Mouse (Mus musculus) adrenal gland, adult 2 months (tissue): ENCODE data around the gene Adam1a. TPM values are rescaled to one million over a fixed set of nuclear protein-coding genes. Genes with fewer than 3 reads are reported as not detected.

Experiments used
- DNase-seq: peaks from one replicate; pipeline ENCODE4 v3.0.0; 2021
- long read RNA-seq: library from polyadenylated mRNA; stranded (forward); transcript quantifications from one replicate; pipeline ENCODE4 v2.0.0, GENCODE M21; 2021
- polyA plus RNA-seq: library from polyadenylated mRNA; depleted of rRNA; stranded (reverse); fragments of >200 nt; gene quantifications from 2 replicates; pipeline ENCODE4 v1.2.3, GENCODE M21; 2012; rRNA removed
- total RNA-seq, 2 experiments: library from RNA; stranded (reverse); gene quantifications; 2 replicates each; pipeline ENCODE4 v1.2.3; 2021

Gene Adam1a
- total RNA-seq = 1 to 10 TPM; 3.5 to 4.2 TPM
- polyA plus RNA-seq = 4.6 TPM in 2 replicates
- long read RNA-seq, partial matches to known transcripts = 0 of 1 reads
- long read RNA-seq, other reads (novel, unspliced or antisense) = 1 of 1 reads

DNA sequence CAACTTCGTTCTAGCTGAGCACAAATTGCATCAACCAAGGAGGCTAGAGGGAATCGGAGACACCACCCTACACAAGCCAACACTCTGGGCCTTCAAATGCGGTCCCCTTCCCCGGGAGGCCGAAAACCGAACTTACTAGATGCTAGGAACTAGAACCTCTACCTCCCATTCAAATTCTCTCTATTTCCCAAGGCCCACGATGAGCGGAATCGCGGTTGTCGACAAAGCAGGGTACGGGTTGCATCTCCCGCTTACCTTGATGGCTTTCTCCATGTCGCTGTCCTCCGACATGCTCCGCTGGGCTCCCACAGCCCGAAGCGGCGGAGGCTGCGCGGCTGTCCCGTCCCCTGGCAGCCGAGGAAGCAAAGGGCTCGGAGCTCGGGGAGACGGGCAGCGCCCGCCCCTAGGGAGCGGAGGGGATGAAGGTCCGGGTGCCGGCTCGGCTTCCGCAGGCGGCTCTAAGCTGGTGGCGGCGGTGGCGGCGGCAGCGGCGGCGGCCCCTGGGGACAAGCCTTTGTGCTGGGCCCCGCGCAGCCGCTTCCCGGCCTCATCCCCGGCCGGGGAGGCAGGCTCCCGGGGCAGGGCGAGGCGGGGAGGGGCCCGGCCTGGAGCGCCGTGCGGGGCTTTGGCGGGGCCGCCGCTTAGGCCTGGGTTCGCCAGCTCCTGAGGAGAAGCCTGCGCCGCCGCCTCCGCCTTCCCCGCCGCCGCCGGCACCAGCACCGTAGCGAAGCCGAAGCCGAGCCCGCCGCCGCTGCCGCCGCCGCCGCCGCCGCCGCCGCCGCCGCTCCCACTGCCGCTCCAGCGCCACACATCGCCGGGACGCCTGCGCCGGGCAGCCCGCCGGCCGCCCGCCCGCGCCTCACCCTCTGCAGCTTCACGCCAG, at the start of gene Adam1a, which contains the start of gene Gm42878:
Gene Adam1a, minus strand, starts transcription at position 573 of the 883 bp plus-strand sequence.
Gene Gm42878, minus strand, starts transcription at position 573 of the 883 bp plus-strand sequence.
- DNase-seq = peak; percentile 69

DNA sequence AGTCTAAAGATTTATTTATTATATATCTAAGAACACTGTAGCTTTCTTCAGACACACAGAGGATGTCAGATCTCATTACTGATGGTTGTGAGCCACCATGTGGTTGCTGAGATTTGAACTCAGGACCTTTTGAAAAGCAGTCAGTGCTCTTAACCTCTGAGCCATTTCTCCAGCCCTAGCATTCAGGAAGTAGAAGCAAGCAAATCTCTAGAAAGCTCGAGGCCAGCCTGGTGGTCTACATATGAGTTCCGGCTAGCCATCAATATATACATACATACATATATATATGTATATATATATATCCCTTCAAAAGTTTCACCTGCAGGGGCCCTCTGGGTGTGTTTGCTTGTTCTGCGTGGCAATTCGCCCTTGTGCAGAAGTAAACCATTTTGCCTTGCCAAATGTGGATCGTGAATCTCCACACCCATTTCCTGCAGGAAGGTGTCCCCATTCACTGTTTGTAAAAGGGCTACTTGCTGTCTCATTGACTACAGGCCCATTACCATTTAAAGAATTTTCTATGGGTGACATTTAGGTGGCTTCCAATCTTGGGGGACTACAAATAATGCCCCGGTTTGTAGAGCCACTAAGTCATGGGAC, 49.5 kb upstream of the Adam1a start:
- no peak for DNase-seq

DNA sequence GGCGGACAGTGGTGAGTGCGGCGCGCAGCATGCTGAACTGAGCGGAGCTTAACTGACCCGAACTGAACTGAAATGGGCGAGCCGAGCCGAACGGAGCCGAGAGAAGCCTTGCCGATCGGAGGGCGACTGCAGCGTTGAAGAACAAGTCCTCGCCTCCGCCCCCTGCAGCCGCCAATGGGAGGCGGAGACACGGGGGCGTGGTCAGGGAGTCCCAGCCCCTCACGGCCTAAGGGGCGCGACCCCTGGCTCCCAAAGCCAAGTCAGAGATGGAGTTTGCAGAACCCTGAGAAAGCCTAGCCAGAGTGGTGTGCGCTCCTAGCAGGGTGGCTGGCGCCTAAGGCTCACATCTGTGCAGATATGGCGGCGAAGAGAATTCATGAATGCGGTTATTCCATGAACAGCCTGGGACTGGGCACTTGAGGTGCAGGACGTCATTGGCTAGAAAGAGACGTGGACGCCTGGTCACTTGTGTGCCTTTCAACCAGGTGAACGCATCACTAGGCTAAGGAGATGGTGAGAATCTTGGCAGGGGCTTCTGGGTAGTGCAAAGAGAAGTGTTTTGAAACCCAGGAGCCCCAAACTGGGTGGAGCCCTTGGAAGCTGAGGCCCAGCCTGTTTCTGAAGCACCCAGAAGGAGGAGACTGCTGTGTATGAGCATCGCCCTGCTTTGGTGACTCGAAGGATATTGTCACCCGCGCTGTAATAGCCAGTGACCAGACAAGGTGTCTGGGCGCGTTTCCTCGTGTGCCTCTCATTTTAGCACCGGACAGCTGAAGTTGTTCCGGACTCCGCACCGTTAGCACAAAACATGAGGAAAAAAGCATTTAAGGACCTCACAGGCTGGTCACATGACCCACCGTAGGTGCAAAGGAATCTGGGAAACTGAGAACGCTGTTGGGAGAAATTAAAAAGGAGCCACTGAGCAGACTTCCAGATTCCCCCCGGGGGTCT, 48.4 kb upstream of the Adam1a start, which contains the start of gene Aldh2:
Gene Aldh2, minus strand, starts transcription at position 374 of the 951 bp plus-strand sequence.
- DNase-seq = peak; percentile 94

DNA sequence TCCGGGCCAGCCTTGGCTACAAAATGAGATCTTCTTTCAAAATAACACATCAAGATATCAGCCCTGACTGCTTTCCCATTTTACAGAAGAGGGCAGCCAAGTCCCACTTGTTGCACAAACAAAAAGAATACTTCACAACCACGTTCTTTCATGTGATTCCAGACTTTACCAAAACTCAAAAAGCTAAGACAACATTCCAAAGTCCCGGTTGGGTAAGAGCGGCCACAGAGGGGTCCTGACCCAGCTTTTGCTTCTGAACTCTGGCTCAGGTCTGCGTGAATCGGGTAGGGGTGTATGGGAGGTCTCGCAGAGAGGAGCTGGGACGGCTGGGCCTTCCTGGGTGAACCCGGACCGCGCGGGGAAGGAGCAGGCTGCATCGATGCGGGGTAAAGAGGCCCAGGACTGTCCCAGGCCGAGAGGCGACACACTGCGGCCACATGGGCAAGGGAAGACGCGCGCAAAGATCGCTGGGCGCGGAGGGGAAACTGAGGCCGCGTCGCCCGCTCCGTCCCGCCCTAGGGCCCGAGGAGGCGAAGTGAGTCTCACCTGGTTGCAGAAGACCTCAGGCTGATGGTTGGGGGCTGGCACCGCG, 47.6 kb upstream of the Adam1a start:
- no peak for DNase-seq

DNA sequence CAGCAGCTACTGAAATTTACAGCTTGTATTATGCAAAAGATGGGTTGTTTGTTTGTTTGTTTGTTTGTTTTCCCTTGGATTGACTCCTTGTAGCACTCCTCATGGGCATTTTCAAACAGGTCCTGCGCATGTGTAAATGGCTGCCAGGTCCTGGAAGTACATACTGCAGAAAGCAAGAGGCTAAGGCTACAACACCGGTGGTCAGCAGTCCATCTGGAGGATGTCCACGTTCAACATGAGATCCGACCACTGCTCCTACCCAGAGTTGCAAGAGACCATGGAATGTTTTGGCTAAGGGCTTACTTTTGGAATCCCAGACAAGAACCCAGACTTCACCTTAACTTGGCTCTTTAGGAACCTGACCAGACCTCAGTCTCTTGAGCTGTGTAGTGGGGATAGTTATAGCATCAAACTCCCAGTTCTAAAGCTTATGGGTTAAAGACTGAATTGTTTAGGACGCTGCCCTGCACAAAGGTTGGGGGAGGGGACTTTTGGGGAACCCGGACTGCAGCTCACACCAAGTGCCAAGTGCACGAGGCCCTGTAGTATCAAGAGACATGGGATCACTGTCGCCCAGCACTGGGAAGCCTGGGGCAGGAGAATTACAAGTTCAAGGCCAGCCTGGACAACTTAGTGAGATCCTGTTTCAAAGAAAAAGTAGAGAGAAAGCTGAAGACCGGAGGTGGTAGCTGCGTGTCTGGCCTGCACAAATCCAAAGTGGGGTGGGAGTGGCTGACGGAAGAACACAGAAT, 47.0 kb upstream of the Adam1a start:
- peak; percentile 67 for DNase-seq

DNA sequence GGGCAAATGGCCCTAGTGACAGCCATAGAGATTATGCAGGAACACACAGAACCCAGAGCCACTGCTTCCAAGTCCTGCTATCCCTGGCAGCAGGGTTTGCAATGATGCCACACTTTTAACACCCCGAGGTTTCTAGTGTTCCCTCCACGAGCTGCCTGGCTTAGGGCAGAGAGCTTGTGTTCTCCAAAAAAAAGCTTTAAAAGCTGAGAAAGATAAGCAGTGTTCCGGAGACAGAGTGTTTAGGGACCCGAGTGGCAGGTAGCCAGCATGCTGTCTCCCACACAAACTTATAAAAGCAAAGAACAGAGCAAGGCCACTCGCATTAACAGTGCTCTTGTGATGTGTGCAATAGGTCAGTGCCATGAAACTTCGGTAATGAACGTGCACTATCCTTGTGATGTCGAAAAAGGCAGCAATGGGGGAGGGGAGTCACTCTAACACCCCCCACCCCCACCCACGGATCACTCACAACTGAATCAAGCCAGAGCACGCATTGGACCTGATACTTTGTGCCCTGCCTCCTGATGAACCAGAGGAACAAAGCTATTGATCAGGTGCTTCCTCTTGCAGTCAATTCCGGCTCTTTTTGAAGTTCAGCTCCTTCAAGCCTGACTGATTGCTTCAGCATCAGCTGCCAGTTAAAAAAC, 46.3 kb upstream of the Adam1a start:
- DNase-seq = peak; percentile 68

DNA sequence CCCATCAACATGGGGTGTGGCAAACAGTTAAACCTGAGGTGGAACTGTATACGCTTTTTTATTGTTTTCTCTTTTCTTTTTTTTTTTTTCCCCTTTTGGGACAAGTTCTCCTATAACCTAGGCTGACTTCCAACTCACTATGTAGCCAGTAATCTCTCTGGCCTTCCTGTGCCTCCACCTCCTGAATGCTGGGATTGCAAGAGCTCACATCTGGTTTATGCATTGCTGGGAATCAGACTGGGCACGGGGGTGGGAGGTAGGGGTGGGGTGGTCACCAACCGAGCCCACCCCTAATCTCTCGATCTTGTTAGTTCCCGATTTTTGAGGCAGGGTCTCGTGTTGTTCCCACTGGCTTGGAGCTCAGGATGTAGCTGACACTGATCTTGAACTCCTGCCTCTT, 44.6 kb upstream of the Adam1a start:
- no peak for DNase-seq

DNA sequence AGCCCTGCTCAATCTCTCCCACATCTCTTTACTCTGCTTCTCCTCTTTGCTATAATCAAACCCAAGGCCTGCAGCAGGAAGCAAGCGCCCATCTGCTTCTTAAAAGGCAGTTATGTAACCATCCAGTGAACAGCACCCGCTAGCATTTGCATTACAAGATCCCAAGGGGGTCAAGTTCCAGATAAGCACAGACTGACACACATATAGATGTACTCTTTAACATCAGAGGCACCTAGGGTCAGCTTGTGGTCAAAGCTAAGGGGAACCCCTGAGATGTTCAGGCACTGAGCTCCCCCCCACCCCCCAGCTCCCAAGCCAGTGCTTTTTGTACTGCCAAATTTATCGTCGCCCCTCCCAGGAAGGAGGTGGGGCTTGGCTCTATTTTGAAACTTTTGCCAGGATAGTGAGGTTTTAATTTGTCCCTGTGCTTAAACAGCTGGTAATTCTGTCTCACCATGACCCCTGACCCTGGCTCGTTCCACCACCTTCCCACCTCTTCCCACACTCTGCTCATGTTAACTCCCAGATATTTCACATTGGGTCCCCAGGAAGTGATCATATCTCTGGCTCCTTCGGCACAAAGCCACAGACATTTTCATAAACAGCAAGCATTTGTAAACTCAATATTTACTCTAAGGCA, 41.2 kb upstream of the Adam1a start:
- peak; percentile 72 for DNase-seq

DNA sequence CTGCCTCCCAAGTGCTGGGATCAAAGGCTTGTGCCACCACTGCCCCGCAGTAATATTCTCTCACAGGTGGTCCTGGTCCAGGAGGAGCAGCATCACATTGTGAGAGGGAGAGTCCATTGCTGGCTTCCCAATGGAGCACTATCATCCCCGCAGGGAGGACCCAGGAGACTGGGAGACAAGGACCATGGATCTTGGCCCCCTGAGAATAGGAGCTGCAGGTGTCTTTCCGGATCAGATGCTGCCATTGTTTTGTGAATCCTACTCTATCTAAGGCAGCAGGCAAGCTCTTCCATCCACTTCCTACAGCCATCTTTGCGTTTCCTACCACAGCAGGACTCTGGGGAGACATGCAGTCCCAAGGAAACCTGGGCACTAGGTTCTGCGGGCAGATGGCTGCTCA, 40.4 kb upstream of the Adam1a start:
- no peak for DNase-seq

DNA sequence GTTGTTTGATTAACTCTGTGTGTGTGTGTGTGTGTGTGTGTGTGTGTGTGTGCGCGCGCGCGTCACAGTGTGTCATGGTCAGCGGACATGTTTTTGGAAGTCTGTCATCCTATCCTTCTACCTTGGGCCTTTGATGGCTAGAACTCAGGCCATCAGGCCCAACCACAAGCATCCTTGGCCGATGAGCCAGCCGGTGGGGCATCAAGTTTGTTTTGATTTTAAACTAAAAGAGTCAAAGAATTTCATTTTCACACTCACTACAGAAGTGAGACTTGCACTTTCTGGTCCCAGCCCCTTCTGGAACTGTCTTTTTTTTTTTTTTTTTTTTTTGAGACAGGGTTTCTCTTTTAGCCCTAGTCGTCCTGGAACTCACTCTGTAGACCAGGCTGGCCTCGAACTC, 39.7 kb upstream of the Adam1a start:
- DNase-seq = peak; percentile 34

DNA sequence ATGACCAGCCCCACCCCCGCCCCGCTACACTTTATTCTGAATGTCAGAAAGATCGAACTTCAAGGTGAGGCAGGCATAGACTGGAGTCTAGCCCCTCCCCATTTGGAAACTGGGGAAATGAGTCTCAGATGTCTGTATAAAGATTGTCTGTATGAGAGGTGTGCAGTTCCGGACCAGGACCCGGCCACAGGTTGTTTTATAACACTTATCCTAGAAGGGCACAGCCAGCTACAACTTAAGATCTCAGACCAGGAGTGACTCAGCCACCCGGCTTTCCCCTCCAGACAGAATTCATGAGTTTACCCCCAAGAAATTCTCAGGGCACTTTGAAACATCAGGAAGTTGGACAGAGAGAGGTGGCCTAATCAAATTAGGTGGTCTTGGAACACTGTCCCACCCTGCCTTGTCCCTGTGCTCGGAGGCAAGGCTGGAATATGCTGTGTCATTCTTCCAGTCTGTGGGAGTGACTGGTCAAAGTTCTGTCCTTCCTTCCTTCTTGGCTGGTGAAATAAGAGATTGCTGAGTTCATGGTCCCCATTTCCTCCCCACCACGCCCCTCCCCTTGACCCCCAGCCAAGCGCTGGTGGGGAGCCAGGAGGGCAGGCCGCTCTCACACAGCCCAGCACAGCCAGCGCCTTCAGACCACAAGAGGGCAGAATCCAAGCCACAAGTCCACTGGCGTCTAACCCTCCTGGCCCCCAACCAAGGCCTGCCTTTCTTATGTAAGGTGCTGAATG, 38.7 kb upstream of the Adam1a start:
- DNase-seq = peak; percentile 98

DNA sequence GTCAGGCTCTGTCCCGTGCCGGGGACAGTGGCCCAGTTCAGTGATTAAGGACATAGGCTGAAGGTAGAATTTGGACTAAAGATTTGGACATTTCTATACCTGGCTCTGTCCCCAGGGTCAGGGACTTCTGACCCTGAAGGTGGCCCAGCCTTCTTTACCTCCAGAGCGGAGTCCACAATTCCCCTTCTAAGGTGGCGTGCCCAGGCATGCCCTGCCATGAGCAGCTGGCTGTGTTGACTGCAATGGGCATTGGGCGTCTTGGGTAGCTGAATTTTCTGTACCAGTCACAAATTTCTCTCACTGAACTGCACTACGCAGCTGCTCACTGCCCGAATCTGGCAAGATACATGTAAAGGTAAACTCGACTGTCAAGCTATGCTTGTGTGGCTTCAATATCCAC, 36.7 kb upstream of the Adam1a start:
- no peak for DNase-seq

DNA sequence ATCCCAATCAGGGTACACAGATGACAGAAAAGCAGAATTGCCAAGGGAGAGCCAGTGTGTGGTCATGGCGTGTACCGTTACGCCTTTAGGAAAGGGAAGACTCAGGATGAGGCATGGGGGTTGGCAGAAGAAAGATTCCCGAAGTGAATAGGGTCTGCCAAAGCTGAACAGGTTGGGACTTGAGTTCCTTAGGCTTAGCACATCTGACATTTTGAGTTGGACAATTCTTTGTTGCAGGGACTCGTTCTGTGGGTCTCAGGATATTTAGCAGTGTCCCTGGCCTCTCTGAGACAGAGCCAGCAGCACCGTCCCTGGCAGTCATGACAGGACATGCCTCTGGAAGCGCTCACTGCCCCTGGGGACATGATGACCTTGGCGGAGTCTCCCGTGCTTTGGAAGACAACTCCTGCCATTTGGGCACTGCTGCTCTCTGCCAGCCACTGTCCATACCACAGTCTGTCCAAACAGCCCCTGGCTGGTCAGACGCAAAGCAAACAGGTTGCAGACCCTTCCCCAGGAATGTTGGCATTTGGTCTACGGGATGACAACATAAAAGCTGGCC, 31.7 kb upstream of the Adam1a start:
- DNase-seq = peak; percentile 90

DNA sequence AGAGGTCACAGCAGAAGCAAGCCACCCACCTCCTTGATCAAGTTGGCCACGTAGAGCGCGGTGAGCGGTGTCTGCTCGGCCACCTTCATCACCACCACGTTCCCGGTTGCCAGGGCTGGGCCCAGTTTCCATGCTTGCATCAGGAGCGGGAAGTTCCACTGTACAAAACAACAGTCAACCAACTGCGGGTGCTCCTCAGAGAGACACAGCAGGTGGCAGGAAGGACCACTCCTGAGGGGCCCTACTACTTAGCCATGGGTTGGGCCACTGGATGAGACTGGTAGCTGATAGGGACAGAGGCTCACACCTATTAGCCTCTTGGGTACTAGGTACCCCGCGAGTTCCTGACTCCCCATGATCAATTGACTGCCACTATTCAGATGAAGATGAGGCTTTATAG, 30.6 kb upstream of the Adam1a start:
- no peak for DNase-seq

DNA sequence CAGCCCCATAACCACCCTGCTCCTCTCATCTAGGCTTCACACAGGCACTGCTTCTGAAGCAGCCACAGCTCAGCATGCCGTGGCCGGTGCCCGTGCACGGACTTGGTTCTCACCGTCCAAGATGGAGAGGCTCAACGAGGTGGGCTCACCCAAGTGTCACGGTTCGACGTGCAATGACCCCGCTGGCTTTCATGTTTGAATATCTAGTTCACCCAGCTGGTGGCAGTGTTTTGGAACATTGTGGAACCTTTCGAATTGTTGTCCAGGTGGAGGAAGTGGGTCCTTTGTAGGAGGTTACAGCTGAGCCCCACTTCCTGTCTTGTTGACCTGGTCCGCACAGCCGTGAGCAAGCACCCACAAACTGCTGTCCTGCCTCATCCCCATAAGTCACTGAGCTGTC, 28.9 kb upstream of the Adam1a start:
- no peak for DNase-seq

DNA sequence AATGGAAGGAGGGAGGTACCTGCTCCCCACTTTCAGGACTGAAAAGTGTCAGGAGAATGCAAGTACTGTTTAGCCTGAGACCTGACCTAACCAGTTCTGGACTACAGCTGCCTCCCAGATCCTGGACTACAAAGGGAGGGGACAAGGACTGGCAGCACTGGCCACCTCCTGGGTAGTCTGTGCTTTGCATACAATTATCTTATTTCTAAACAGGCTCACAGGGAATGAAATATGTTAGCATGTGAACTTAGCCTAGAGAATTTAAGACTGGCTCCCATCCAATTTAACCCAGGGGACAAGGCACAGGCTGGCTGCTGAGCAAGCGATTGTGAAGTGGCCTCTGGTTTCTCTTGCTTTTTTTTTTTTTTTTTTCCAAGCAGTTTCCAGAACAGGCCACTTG, 25.5 kb upstream of the Adam1a start:
- no peak for DNase-seq

DNA sequence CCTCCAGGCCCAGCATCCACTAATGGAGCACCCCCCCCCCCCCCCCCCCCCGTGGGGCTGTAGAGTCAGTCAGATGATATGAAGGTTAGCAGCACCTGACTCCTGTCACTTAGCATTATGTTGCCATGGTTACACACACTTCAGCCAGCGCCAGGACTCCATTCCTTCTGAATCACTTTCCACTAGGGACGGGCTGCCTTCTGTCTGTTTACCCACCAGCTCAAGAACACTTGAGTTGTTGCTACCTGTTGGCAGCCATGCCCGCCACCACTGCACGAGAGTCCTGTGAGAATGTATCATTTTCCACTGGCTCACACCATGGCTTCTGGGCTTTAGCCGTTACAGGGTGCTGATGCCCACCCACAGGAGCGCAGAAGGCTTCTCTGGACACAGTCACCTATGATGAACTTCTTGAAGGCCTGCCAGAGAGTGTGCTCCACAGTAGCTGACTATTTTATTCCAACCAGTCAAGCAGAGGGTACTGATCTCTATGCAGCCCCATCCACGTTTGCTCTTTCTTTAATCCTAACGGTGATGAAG, 24.7 kb upstream of the Adam1a start:
- no peak for DNase-seq

DNA sequence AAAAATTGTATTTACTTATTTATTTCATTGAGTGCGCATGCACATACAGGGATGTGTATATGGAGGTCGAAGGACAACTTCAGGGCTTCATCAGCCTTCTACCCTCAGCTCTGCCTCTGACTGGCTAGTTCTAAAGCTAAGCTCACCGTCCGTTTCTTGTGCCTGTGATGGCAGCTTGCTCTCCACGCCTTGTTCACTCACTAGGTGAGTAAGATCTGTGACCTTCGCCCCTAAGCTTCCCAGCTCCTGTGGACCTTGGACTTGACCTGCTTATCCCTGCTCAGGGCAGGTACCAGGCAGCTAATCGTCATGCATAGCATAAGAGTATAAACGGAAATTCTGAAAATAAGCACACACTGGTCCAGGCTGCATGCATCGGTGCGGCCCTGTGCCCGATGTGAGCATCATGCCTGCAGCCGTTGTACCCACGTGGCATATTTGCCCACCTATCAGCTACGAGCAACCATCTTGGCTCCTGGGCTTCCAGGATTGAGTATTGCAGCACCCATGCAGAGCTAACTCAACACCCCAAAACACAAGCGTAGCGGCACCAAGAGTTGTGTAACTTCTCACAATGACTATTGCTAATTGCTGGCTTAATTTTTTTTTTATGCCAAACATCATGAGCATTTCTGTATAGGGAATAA, 20.9 kb upstream of the Adam1a start:
- DNase-seq = no peak
